Mouse (Mus musculus): ENCODE results near the gene Hmox2. TPM values are rescaled to one million over a fixed set of nuclear protein-coding genes. Genes with fewer than 3 reads are reported as not detected.
"Not testable (repeated sequence)": the region's sequence is repeated elsewhere in the genome, so short reads cannot be mapped to it uniquely, and the experiment has no call there.

Gene Hmox2
- polyA plus RNA-seq (2012; ENCODE audit: insufficient read depth, low replicate concordance): 4.3 and 14.6 TPM in 2 replicates

- TF ChIP-seq FLI1 (IDR thresholded peaks at IDR 0.05; ENCODE audit: low read length): no peak
- Histone ChIP-seq H3K9me3 (no peaks in the 10 kb centered on the region), H3K27me3 (replicated peaks) (no peaks in the 10 kb centered on the region), H3K4me1 (peaks cover 58% of the 10 kb centered on the region), H3K4me3 (replicated peaks) (peak within 1 kb of the TSS; percentile 100), H3K36me3 (replicated peaks; ENCODE audit: low read length) (no peaks in the 10 kb centered on the region)
Measured at GRCm38 (mm10) chr16:4725780-4726527, at the start of gene Hmox2. Gene Hmox2, plus strand, starts transcription at chr16:4726361.

- Histone ChIP-seq H3K36me3 (replicated peaks; ENCODE audit: low read length) (peaks cover 56% of the 10 kb centered on the region), H3K27me3 (replicated peaks) (peaks cover 5% of the 10 kb centered on the region), H3K4me1 (peaks cover 59% of the 10 kb centered on the region), H3K4me3 (replicated peaks) (no peak overlapping the region), H3K9me3 (no peaks in the 10 kb centered on the region)
- no peak for TF ChIP-seq FLI1 (IDR thresholded peaks at IDR 0.05; ENCODE audit: low read length)
- no peak for TF ChIP-seq GATA1 (IDR thresholded peaks at IDR 0.05; ENCODE audit: borderline replicate concordance, low read length)
Measured at GRCm38 (mm10) chr16:4676836-4677235, 49.3 kb upstream of the Hmox2 start.

- Histone ChIP-seq H3K9me3 (no peaks in the 10 kb centered on the region), H3K27me3 (replicated peaks) (peaks cover 5% of the 10 kb centered on the region), H3K4me1 (peaks cover 70% of the 10 kb centered on the region), H3K4me3 (replicated peaks) (peak overlapping the region; percentile 17), H3K36me3 (replicated peaks; ENCODE audit: low read length) (peaks cover 44% of the 10 kb centered on the region)
- no peak for TF ChIP-seq FLI1 (IDR thresholded peaks at IDR 0.05; ENCODE audit: low read length)
- TF ChIP-seq GATA1 (IDR thresholded peaks at IDR 0.05; ENCODE audit: borderline replicate concordance, low read length): no peak
Measured at GRCm38 (mm10) chr16:4678080-4678479, 48.1 kb upstream of the Hmox2 start.

GRCm38 (mm10) chr16:4679121-4680018 is 46.8 kb upstream of the Hmox2 start, which contains the start of gene Coro7:
Gene Coro7, minus strand, starts transcription at chr16:4679777.
- Histone ChIP-seq H3K36me3 (replicated peaks; ENCODE audit: low read length) (peaks cover 31% of the 10 kb centered on the region), H3K4me3 (replicated peaks) (peak within 1 kb of the TSS; percentile 92), H3K4me1 (peaks cover 63% of the 10 kb centered on the region), H3K27me3 (replicated peaks) (no peaks in the 10 kb centered on the region), H3K9me3 (no peaks in the 10 kb centered on the region)
- TF ChIP-seq GATA1 (IDR thresholded peaks at IDR 0.05; ENCODE audit: borderline replicate concordance, low read length) (no peak), FLI1 (IDR thresholded peaks at IDR 0.05; ENCODE audit: low read length) (no peak)

GRCm38 (mm10) chr16:4680922-4681455 is 45.2 kb upstream of the Hmox2 start:
- peaks cover 15% of the 10 kb centered on the region for H3K36me3 ChIP-seq (replicated peaks; ENCODE audit: low read length)
- not testable (repeated sequence) for H3K27me3 ChIP-seq (replicated peaks); H3K4me3 ChIP-seq (replicated peaks); H3K9me3 ChIP-seq
- H3K4me1 ChIP-seq: peaks cover 62% of the 10 kb centered on the region

GRCm38 (mm10) chr16:4682628-4683179 is 43.5 kb upstream of the Hmox2 start:
- peaks cover 12% of the 10 kb centered on the region for H3K36me3 ChIP-seq (replicated peaks; ENCODE audit: low read length)
- H3K9me3 ChIP-seq: no peaks in the 10 kb centered on the region
- H3K4me3 ChIP-seq (replicated peaks): peak overlapping the region; percentile 95
- TF ChIP-seq FLI1 (IDR thresholded peaks at IDR 0.05; ENCODE audit: low read length) (no peak), GATA1 (IDR thresholded peaks at IDR 0.05; ENCODE audit: borderline replicate concordance, low read length) (no peak)
- peaks cover 55% of the 10 kb centered on the region for H3K4me1 ChIP-seq
- H3K27me3 ChIP-seq (replicated peaks): no peaks in the 10 kb centered on the region

- H3K27me3 ChIP-seq (replicated peaks): no peaks in the 10 kb centered on the region
- peaks cover 14% of the 10 kb centered on the region for H3K36me3 ChIP-seq (replicated peaks; ENCODE audit: low read length)
- no peak for TF ChIP-seq FLI1 (IDR thresholded peaks at IDR 0.05; ENCODE audit: low read length)
- TF ChIP-seq GATA1 (IDR thresholded peaks at IDR 0.05; ENCODE audit: borderline replicate concordance, low read length): no peak
- peak overlapping the region; percentile 95 for H3K4me3 ChIP-seq (replicated peaks)
- no peaks in the 10 kb centered on the region for H3K9me3 ChIP-seq
- H3K4me1 ChIP-seq: peaks cover 50% of the 10 kb centered on the region
Measured at GRCm38 (mm10) chr16:4683193-4683580, 43.0 kb upstream of the Hmox2 start.

GRCm38 (mm10) chr16:4683581-4684456 is 42.3 kb upstream of the Hmox2 start:
- Histone ChIP-seq H3K36me3 (replicated peaks; ENCODE audit: low read length) (peaks cover 18% of the 10 kb centered on the region), H3K4me3 (replicated peaks) (peak overlapping the region; percentile 95), H3K9me3 (no peaks in the 10 kb centered on the region), H3K4me1 (peaks cover 44% of the 10 kb centered on the region), H3K27me3 (replicated peaks) (no peaks in the 10 kb centered on the region)
- TF ChIP-seq FLI1 (IDR thresholded peaks at IDR 0.05; ENCODE audit: low read length): no peak
- TF ChIP-seq GATA1 (IDR thresholded peaks at IDR 0.05; ENCODE audit: borderline replicate concordance, low read length): peak; percentile 74; the same call in 2 of the 3 replicates

GRCm38 (mm10) chr16:4684457-4684791 is 41.7 kb upstream of the Hmox2 start:
- H3K27me3 ChIP-seq (replicated peaks): no peaks in the 10 kb centered on the region
- TF ChIP-seq GATA1 (IDR thresholded peaks at IDR 0.05; ENCODE audit: borderline replicate concordance, low read length): no peak
- no peak for TF ChIP-seq FLI1 (IDR thresholded peaks at IDR 0.05; ENCODE audit: low read length)
- peaks cover 24% of the 10 kb centered on the region for H3K36me3 ChIP-seq (replicated peaks; ENCODE audit: low read length)
- H3K4me3 ChIP-seq (replicated peaks): peak overlapping the region; percentile 95
- H3K9me3 ChIP-seq: no peaks in the 10 kb centered on the region
- H3K4me1 ChIP-seq: peaks cover 38% of the 10 kb centered on the region

- not testable (repeated sequence) for H3K4me3 ChIP-seq (replicated peaks); H3K27me3 ChIP-seq (replicated peaks); H3K9me3 ChIP-seq
- H3K36me3 ChIP-seq (replicated peaks; ENCODE audit: low read length): peaks cover 71% of the 10 kb centered on the region
- H3K4me1 ChIP-seq: peaks cover 17% of the 10 kb centered on the region
Measured at GRCm38 (mm10) chr16:4689371-4689770, 36.8 kb upstream of the Hmox2 start.

Data from megakaryocyte, embryonic 14.5 days (primary cell).